Mouse (Mus musculus): ENCODE measurements around the gene Anapc11. TPM values are rescaled to one million over a fixed set of nuclear protein-coding genes. Genes with fewer than 3 reads are reported as not detected.

The Anapc11 gene
- polyA plus RNA-seq, 1 experiment from 2014 or later = 281 TPM

- ATAC-seq (no peak), DNase-seq (ENCODE audit: low spot score) (no peak)
- 6% methylated on average over 13 of the region's 13 CpGs for WGBS
Measured at GRCm38 (mm10) chr11:120648001-120648476, 49.8 kb downstream of the Anapc11 start, which contains the start of gene Myadml2. Myadml2 (minus strand) TSS chr11:120648158.

GRCm38 (mm10) chr11:120651872-120652271, 53.7 kb downstream of the Anapc11 start:
- Histone ChIP-seq H3K4me1 (ENCODE audit: control insufficient read depth, insufficient read depth, low read length) (no peaks in the 10 kb centered on the region; the same call in 1 of the 2 replicates), H3K4me3 (ENCODE audit: low read depth, low read length) (no peak overlapping the region), H3K9ac (ENCODE audit: low read length) (no peak overlapping the region), H3K36me3 (ENCODE audit: control insufficient read depth, insufficient read depth, low read length) (no peaks in the 10 kb centered on the region), H3K4me2 (ENCODE audit: low read length) (no peak overlapping the region), H3K27ac (ENCODE audit: low read depth, low read length) (no peak overlapping the region), H3K27me3 (replicated peaks; ENCODE audit: control insufficient read depth, insufficient read depth, low read length) (peaks cover 11% of the 10 kb centered on the region; the same call in 1 of the 2 replicates), H3K9me3 (replicated peaks; ENCODE audit: control insufficient read depth, low read length) (no peaks in the 10 kb centered on the region)
- DNase-seq (ENCODE audit: low spot score) = no peak
- WGBS = 56% methylated on average over 3 of the region's 3 CpGs
- no peak for ATAC-seq

More at GRCm38 (mm10) chr11:120648001-120648476, 49.8 kb downstream of the Anapc11 start, which contains the start of gene Myadml2:
- no peaks in the 10 kb centered on the region for H3K9me3 ChIP-seq (replicated peaks; ENCODE audit: control insufficient read depth, low read length)
- H3K27me3 ChIP-seq (replicated peaks; ENCODE audit: control insufficient read depth, insufficient read depth, low read length) = peaks cover 8% of the 10 kb centered on the region; the same call in 1 of the 2 replicates
- H3K9ac ChIP-seq (ENCODE audit: low read length) = no peak within 1 kb of the TSS
- H3K4me2 ChIP-seq (ENCODE audit: low read length) = peak within 1 kb of the TSS; percentile 29; the same call in 1 of the 2 replicates
- H3K4me1 ChIP-seq (ENCODE audit: control insufficient read depth, insufficient read depth, low read length) = peaks cover 4% of the 10 kb centered on the region; the same call in 1 of the 2 replicates
- no peak within 1 kb of the TSS for H3K27ac ChIP-seq (ENCODE audit: low read depth, low read length)
- no peak within 1 kb of the TSS for H3K4me3 ChIP-seq (ENCODE audit: low read depth, low read length)
- H3K36me3 ChIP-seq (ENCODE audit: control insufficient read depth, insufficient read depth, low read length) = no peaks in the 10 kb centered on the region

- ATAC-seq (no peak), DNase-seq (ENCODE audit: low spot score) (no peak)
- Histone ChIP-seq H3K9ac (ENCODE audit: low read length) (no peak overlapping the region), H3K4me3 (ENCODE audit: low read depth, low read length) (no peak overlapping the region), H3K27me3 (replicated peaks; ENCODE audit: control insufficient read depth, insufficient read depth, low read length) (peaks cover 32% of the 10 kb centered on the region), H3K27ac (ENCODE audit: low read depth, low read length) (no peak overlapping the region), H3K9me3 (replicated peaks; ENCODE audit: control insufficient read depth, low read length) (no peaks in the 10 kb centered on the region), H3K36me3 (ENCODE audit: control insufficient read depth, insufficient read depth, low read length) (no peaks in the 10 kb centered on the region), H3K4me2 (ENCODE audit: low read length) (no peak overlapping the region), H3K4me1 (ENCODE audit: control insufficient read depth, insufficient read depth, low read length) (no peaks in the 10 kb centered on the region)
- 79% methylated on average over 3 of the region's 3 CpGs for WGBS
Measured at GRCm38 (mm10) chr11:120654741-120655140, 56.5 kb downstream of the Anapc11 start.

GRCm38 (mm10) chr11:120657301-120657700, 59.1 kb downstream of the Anapc11 start:
- 93% methylated on average over 4 of the region's 4 CpGs for WGBS
- no peak for ATAC-seq
- no peaks in the 10 kb centered on the region for H3K4me1 ChIP-seq (ENCODE audit: control insufficient read depth, insufficient read depth, low read length)
- H3K27ac ChIP-seq (ENCODE audit: low read depth, low read length) = no peak overlapping the region
- no peak overlapping the region for H3K4me3 ChIP-seq (ENCODE audit: low read depth, low read length)
- H3K36me3 ChIP-seq (ENCODE audit: control insufficient read depth, insufficient read depth, low read length) = no peaks in the 10 kb centered on the region
- H3K9me3 ChIP-seq (replicated peaks; ENCODE audit: control insufficient read depth, low read length) = no peaks in the 10 kb centered on the region
- H3K4me2 ChIP-seq (ENCODE audit: low read length) = no peak overlapping the region
- H3K27me3 ChIP-seq (replicated peaks; ENCODE audit: control insufficient read depth, insufficient read depth, low read length) = peaks cover 58% of the 10 kb centered on the region
- no peak for DNase-seq (ENCODE audit: low spot score)
- H3K9ac ChIP-seq (ENCODE audit: low read length) = no peak overlapping the region

Small RNA genes within 50 kb of the gene (microRNA-seq; reads per million reads assigned to microRNA genes)
- 1.2 reads per million for gene Mir6936

Other genes starting within 250 kb of the Anapc11 start
- 3,852 and 3,863 TPM in 2 replicates for gene Actg1, start 249.9 kb upstream of the Anapc11 start, polyA plus RNA-seq (2014; fragmentation: Nextera tagmentation; extraction: Ambion mirVana)
- 0.75 and 1.4 TPM in 2 replicates for gene Fscn2, start 236.9 kb upstream of the Anapc11 start, polyA plus RNA-seq (2014; fragmentation: Nextera tagmentation; extraction: Ambion mirVana)
- gene Faap100, start 219.7 kb upstream of the Anapc11 start, polyA plus RNA-seq (2014; fragmentation: Nextera tagmentation; extraction: Ambion mirVana) = 51.7 and 71.1 TPM in 2 replicates
- 29.9 and 30.8 TPM in 2 replicates for gene Nploc4, start 160.7 kb upstream of the Anapc11 start, polyA plus RNA-seq (2014; fragmentation: Nextera tagmentation; extraction: Ambion mirVana)
- gene Tspan10, start 155.8 kb upstream of the Anapc11 start, polyA plus RNA-seq (2014; fragmentation: Nextera tagmentation; extraction: Ambion mirVana) = not detected in 2 replicates
- gene Pde6g, start 144.9 kb upstream of the Anapc11 start, polyA plus RNA-seq (2014; fragmentation: Nextera tagmentation; extraction: Ambion mirVana) = not detected in 2 replicates
- 11.6 and 15.3 TPM in 2 replicates for gene Oxld1, start 140.4 kb upstream of the Anapc11 start, polyA plus RNA-seq (2014; fragmentation: Nextera tagmentation; extraction: Ambion mirVana)
- gene Ccdc137, start 140.3 kb upstream of the Anapc11 start, polyA plus RNA-seq (2014; fragmentation: Nextera tagmentation; extraction: Ambion mirVana) = 18.6 and 18.8 TPM in 2 replicates
- 37.4 and 43.9 TPM in 2 replicates for gene Arl16, start 130.8 kb upstream of the Anapc11 start, polyA plus RNA-seq (2014; fragmentation: Nextera tagmentation; extraction: Ambion mirVana)
- gene Mrpl12, start 113.8 kb upstream of the Anapc11 start, polyA plus RNA-seq (2014; fragmentation: Nextera tagmentation; extraction: Ambion mirVana) = 143 and 155 TPM in 2 replicates
- 29.7 and 31.6 TPM in 2 replicates for gene Slc25a10, start 106.6 kb upstream of the Anapc11 start, polyA plus RNA-seq (2014; fragmentation: Nextera tagmentation; extraction: Ambion mirVana)
- 0.14 TPM in 1 of 2 replicates, not detected in the other for gene Gcgr, start 67.7 kb upstream of the Anapc11 start, polyA plus RNA-seq (2014; fragmentation: Nextera tagmentation; extraction: Ambion mirVana)
- 291 and 313 TPM in 2 replicates for gene Mcrip1, start 48.7 kb upstream of the Anapc11 start, polyA plus RNA-seq (2014; fragmentation: Nextera tagmentation; extraction: Ambion mirVana)
- gene Ppp1r27, start 47.3 kb upstream of the Anapc11 start, polyA plus RNA-seq (2014; fragmentation: Nextera tagmentation; extraction: Ambion mirVana) = not detected in 2 replicates
- 325 and 332 TPM in 2 replicates for gene P4hb, start 25.2 kb upstream of the Anapc11 start, polyA plus RNA-seq (2014; fragmentation: Nextera tagmentation; extraction: Ambion mirVana)
- 449 and 481 TPM in 2 replicates for gene Arhgdia, start 16.8 kb upstream of the Anapc11 start, polyA plus RNA-seq (2014; fragmentation: Nextera tagmentation; extraction: Ambion mirVana)
- gene Alyref, start 56 bp upstream of the Anapc11 start, polyA plus RNA-seq (2014; fragmentation: Nextera tagmentation; extraction: Ambion mirVana) = 318 and 352 TPM in 2 replicates
- gene Npb, start 10.1 kb downstream of the Anapc11 start, polyA plus RNA-seq (2014; fragmentation: Nextera tagmentation; extraction: Ambion mirVana) = 0.46 and 0.98 TPM in 2 replicates
- 113 and 134 TPM in 2 replicates for gene Pcyt2, start 19.5 kb downstream of the Anapc11 start, polyA plus RNA-seq (2014; fragmentation: Nextera tagmentation; extraction: Ambion mirVana)
- gene Sirt7, start 26.8 kb downstream of the Anapc11 start, polyA plus RNA-seq (2014; fragmentation: Nextera tagmentation; extraction: Ambion mirVana) = 30.4 and 40.8 TPM in 2 replicates
- gene Mafg, start 35.2 kb downstream of the Anapc11 start, polyA plus RNA-seq (2014; fragmentation: Nextera tagmentation; extraction: Ambion mirVana) = 20.0 and 23.6 TPM in 2 replicates
- 33.6 and 33.9 TPM in 2 replicates for gene Pycr1, start 45.3 kb downstream of the Anapc11 start, polyA plus RNA-seq (2014; fragmentation: Nextera tagmentation; extraction: Ambion mirVana)
- 0.38 and 0.48 TPM in 2 replicates for gene Myadml2, start 49.7 kb downstream of the Anapc11 start, polyA plus RNA-seq (2014; fragmentation: Nextera tagmentation; extraction: Ambion mirVana)
- gene Notum, start 62.8 kb downstream of the Anapc11 start, polyA plus RNA-seq (2014; fragmentation: Nextera tagmentation; extraction: Ambion mirVana) = 0.36 and 0.61 TPM in 2 replicates
- 129 TPM in 2 replicates for gene Aspscr1, start 74.6 kb downstream of the Anapc11 start, polyA plus RNA-seq (2014; fragmentation: Nextera tagmentation; extraction: Ambion mirVana)
- gene Cenpx, start 115.3 kb downstream of the Anapc11 start, polyA plus RNA-seq (2014; fragmentation: Nextera tagmentation; extraction: Ambion mirVana) = 108 and 140 TPM in 2 replicates
- gene Lrrc45, start 115.5 kb downstream of the Anapc11 start, polyA plus RNA-seq (2014; fragmentation: Nextera tagmentation; extraction: Ambion mirVana) = 39.0 and 59.5 TPM in 2 replicates
- gene Rac3, start 123.0 kb downstream of the Anapc11 start, polyA plus RNA-seq (2014; fragmentation: Nextera tagmentation; extraction: Ambion mirVana) = 110 and 119 TPM in 2 replicates
- gene Dcxr, start 128.9 kb downstream of the Anapc11 start, polyA plus RNA-seq (2014; fragmentation: Nextera tagmentation; extraction: Ambion mirVana) = 11.2 and 13.7 TPM in 2 replicates
- gene Cbr2, start 133.7 kb downstream of the Anapc11 start, polyA plus RNA-seq (2014; fragmentation: Nextera tagmentation; extraction: Ambion mirVana) = 0.98 and 1.1 TPM in 2 replicates
- 3.8 and 3.9 TPM in 2 replicates for gene Hmga1b, start 164.4 kb downstream of the Anapc11 start, polyA plus RNA-seq (2014; fragmentation: Nextera tagmentation; extraction: Ambion mirVana)
- gene Rfng, start 185.8 kb downstream of the Anapc11 start, polyA plus RNA-seq (2014; fragmentation: Nextera tagmentation; extraction: Ambion mirVana) = 39.4 and 64.8 TPM in 2 replicates
- 348 and 350 TPM in 2 replicates for gene Gps1, start 185.9 kb downstream of the Anapc11 start, polyA plus RNA-seq (2014; fragmentation: Nextera tagmentation; extraction: Ambion mirVana)
- 53.5 and 58.6 TPM in 2 replicates for gene Dus1l, start 198.0 kb downstream of the Anapc11 start, polyA plus RNA-seq (2014; fragmentation: Nextera tagmentation; extraction: Ambion mirVana)
- 84.2 and 102 TPM in 2 replicates for gene Fasn, start 226.1 kb downstream of the Anapc11 start, polyA plus RNA-seq (2014; fragmentation: Nextera tagmentation; extraction: Ambion mirVana)